Mouse (Mus musculus): ENCODE results near the gene Jazf1. TPM values are rescaled to one million over a fixed set of nuclear protein-coding genes. Genes with fewer than 3 reads are reported as not detected.
A peak's percentile ranks its signal among the peaks of the same experiment; 100 is the strongest.

The Jazf1 gene
- polyA plus RNA-seq, 1 experiment from 2014 or later, result 3.3 TPM

DNA sequence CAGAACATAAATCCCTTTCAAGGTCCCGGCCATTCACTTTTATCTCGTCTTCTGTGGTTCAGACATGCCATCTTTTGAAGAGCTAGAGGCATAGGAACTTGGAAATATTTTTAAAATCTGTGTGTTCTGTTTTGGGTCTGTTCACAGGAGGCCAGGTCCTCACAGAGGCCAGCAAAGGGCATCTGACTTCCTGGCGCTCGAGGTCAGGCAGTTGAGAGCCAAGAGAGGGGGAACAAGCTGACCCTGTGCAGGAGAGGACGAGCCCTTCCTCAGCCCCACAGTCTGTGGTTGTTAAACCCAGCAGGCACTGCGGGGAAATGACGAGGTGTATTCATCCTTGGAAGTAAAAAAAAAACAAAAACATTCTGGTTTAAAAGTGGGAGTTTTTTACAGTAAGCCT lies 303.2 kb downstream of the Jazf1 start:
- H3K4me1 ChIP-seq (ENCODE audit: insufficient read depth), result no peaks in the 10 kb centered on the region
- no peak overlapping the region for H3K27ac ChIP-seq (ENCODE audit: low read depth)
- no peak overlapping the region for H3K4me3 ChIP-seq (ENCODE audit: low read depth, low read length)
- no peak overlapping the region for H3K4me2 ChIP-seq (ENCODE audit: low read depth, low read length)
- H3K9me3 ChIP-seq (ENCODE audit: low read length), result no peaks in the 10 kb centered on the region
- ATAC-seq (no peak), DNase-seq (no peak)
- H3K9ac ChIP-seq (replicated peaks), result no peak overlapping the region
- H3K36me3 ChIP-seq (replicated peaks; ENCODE audit: insufficient read depth, low read length), result peaks cover 65% of the 10 kb centered on the region
- no peaks in the 10 kb centered on the region for H3K27me3 ChIP-seq (ENCODE audit: insufficient read depth, low read length)
- WGBS (ENCODE audit: insufficient replicate concordance), result 62% methylated on average over 7 of the region's 7 CpGs
- no peak for TF ChIP-seq EP300 (IDR thresholded peaks at IDR 0.05; ENCODE audit: low read depth)
- no peak for TF ChIP-seq CTCF (IDR thresholded peaks at IDR 0.05; ENCODE audit: low read depth)

DNA sequence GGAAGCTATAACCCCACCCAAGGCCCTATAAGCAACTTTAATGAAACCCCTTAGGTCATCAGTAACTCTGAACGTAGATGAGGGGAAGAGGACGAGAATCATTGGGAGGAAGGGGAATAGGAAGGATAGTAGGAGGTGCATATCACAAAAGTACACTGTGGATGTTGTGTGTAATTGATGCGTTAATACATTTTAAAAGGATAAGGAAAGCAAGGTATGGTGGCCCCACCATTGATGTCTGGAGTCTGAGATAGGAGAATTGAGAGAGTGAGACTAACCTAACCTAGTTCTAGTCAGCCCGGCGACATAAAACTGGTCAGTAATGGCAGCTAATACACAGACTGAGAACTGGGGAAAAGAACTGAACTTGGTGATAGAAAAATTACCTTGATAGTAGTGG lies 315.6 kb downstream of the Jazf1 start:
- H3K27me3 ChIP-seq (ENCODE audit: insufficient read depth, low read length), result no peaks in the 10 kb centered on the region
- H3K36me3 ChIP-seq (replicated peaks; ENCODE audit: insufficient read depth, low read length), result peaks cover 58% of the 10 kb centered on the region
- H3K9me3 ChIP-seq (ENCODE audit: low read length), result no peaks in the 10 kb centered on the region
- TF ChIP-seq CTCF (IDR thresholded peaks at IDR 0.05; ENCODE audit: low read depth) (no peak), EP300 (IDR thresholded peaks at IDR 0.05; ENCODE audit: low read depth) (no peak)
- no peaks in the 10 kb centered on the region for H3K4me1 ChIP-seq (ENCODE audit: insufficient read depth)
- H3K4me3 ChIP-seq (ENCODE audit: low read depth, low read length), result no peak overlapping the region
- 85% methylated on average over 5 of the region's 5 CpGs for WGBS (ENCODE audit: insufficient replicate concordance)
- no peak for ATAC-seq
- no peak overlapping the region for H3K27ac ChIP-seq (ENCODE audit: low read depth)
- H3K9ac ChIP-seq (replicated peaks), result no peak overlapping the region
- no peak overlapping the region for H3K4me2 ChIP-seq (ENCODE audit: low read depth, low read length)
- no peak for DNase-seq

DNA sequence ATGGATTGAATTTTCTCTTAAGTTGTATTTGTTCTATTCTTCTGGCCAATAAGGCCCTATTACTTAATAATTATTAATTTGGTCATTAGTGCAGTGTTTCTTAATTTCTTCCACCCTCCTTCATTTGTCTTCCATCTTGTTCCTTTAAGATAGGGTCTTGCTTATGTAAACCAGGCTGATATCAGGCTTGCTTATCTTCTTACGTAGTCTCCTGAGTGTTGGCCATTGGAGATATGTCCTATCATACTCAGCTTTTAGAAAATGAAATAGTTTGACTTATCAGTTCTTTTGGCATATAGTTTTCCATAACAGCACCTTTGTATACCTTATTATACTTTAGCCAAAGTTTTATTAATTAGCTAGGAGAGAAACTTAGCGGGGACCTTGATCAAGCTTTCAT lies 333.8 kb downstream of the Jazf1 start:
- TF ChIP-seq EP300 (IDR thresholded peaks at IDR 0.05; ENCODE audit: low read depth) (no peak), CTCF (IDR thresholded peaks at IDR 0.05; ENCODE audit: low read depth) (no peak)
- no peak overlapping the region for H3K9ac ChIP-seq (replicated peaks)
- 73% methylated on average over 2 of the region's 2 CpGs for WGBS (ENCODE audit: insufficient replicate concordance)
- no peak overlapping the region for H3K4me2 ChIP-seq (ENCODE audit: low read depth, low read length)
- no peaks in the 10 kb centered on the region for H3K27me3 ChIP-seq (ENCODE audit: insufficient read depth, low read length)
- peaks cover 62% of the 10 kb centered on the region for H3K36me3 ChIP-seq (replicated peaks; ENCODE audit: insufficient read depth, low read length)
- H3K4me3 ChIP-seq (ENCODE audit: low read depth, low read length), result no peak overlapping the region
- H3K27ac ChIP-seq (ENCODE audit: low read depth), result no peak overlapping the region
- H3K4me1 ChIP-seq (ENCODE audit: insufficient read depth), result no peaks in the 10 kb centered on the region
- no peak for DNase-seq
- ATAC-seq, result no peak
- no peaks in the 10 kb centered on the region for H3K9me3 ChIP-seq (ENCODE audit: low read length)

DNA sequence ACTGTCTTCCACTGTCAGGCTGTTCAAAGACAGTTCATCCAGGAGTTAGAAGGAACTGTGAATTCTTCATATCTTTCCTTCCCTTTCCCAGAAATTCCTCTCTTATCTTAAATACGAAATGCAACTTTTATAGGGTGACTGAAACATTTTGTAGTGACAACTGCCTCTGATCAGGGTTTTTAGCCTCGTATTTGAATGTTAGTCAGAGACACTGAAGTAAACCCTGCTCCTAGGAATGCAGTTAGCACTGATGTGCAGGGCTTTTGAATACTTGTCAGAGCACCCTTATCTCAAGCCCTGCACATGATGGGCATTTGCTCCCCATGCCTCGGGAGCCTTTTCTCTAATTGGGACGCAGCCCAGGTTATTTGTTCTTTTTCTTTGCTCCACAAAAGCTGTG lies 338.1 kb downstream of the Jazf1 start:
- TF ChIP-seq EP300 (IDR thresholded peaks at IDR 0.05; ENCODE audit: low read depth) (no peak), CTCF (IDR thresholded peaks at IDR 0.05; ENCODE audit: low read depth) (no peak)
- no peaks in the 10 kb centered on the region for H3K9me3 ChIP-seq (ENCODE audit: low read length)
- no peak overlapping the region for H3K27ac ChIP-seq (ENCODE audit: low read depth)
- no peak overlapping the region for H3K9ac ChIP-seq (replicated peaks)
- ATAC-seq (no peak), DNase-seq (no peak)
- H3K4me2 ChIP-seq (ENCODE audit: low read depth, low read length), result no peak overlapping the region
- no peaks in the 10 kb centered on the region for H3K4me1 ChIP-seq (ENCODE audit: insufficient read depth)
- 75% methylated on average over 4 of the region's 4 CpGs for WGBS (ENCODE audit: insufficient replicate concordance)
- H3K27me3 ChIP-seq (ENCODE audit: insufficient read depth, low read length), result no peaks in the 10 kb centered on the region
- H3K36me3 ChIP-seq (replicated peaks; ENCODE audit: insufficient read depth, low read length), result peaks cover 61% of the 10 kb centered on the region
- no peak overlapping the region for H3K4me3 ChIP-seq (ENCODE audit: low read depth, low read length)

DNA sequence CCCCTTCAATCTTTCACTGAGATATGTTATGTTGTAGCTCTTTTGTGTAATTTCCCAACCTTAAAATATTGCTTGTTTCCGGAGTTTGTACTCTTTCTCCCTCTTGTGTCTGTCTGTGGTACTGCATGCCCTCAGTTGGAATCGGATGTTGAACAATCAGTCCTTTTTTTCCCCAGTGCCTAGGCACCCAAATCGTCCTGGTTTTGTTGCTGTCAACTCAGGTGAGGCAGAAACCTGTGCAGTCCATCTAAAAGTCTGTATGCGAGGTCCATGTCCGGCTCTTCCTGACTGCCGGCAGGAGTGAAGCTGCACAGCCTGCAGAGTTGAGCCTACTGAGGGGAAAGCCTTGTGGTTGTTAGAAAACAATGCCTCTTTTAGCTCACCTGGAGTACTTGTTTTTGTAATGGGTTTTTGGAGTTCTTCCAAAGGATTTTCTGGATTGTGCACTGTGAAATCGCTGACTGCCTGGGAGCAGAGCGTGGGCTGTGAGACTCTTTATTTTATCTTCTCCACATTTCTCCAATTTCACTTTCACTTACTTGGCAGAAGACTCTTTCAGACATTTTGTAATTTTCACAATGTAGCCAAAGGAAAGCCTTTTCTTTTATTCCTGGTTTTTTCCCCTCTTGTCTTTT lies 343.5 kb downstream of the Jazf1 start:
- peak; percentile 70 for DNase-seq

More for the DNA sequence above, 343.5 kb downstream of the Jazf1 start:
- TF ChIP-seq CTCF (IDR thresholded peaks at IDR 0.05; ENCODE audit: low read depth), result peak; percentile 96
- no peak for TF ChIP-seq EP300 (IDR thresholded peaks at IDR 0.05; ENCODE audit: low read depth)
- peaks cover 50% of the 10 kb centered on the region for H3K36me3 ChIP-seq (replicated peaks; ENCODE audit: insufficient read depth, low read length)
- 0 out of 2 replicates have a peak, but pooled peaks have one; percentile 13 for ATAC-seq
- no peaks in the 10 kb centered on the region for H3K4me1 ChIP-seq (ENCODE audit: insufficient read depth)
- 55% methylated on average over 8 of the region's 8 CpGs for WGBS (ENCODE audit: insufficient replicate concordance)
- no peak overlapping the region for H3K4me3 ChIP-seq (ENCODE audit: low read depth, low read length)
- H3K27me3 ChIP-seq (ENCODE audit: insufficient read depth, low read length), result no peaks in the 10 kb centered on the region
- no peak overlapping the region for H3K4me2 ChIP-seq (ENCODE audit: low read depth, low read length)
- no peak overlapping the region for H3K27ac ChIP-seq (ENCODE audit: low read depth)
- no peaks in the 10 kb centered on the region for H3K9me3 ChIP-seq (ENCODE audit: low read length)
- no peak overlapping the region for H3K9ac ChIP-seq (replicated peaks)

Other genes with a start within 250 kb of the Jazf1 start
- gene Creb5, start 218.6 kb upstream of the Jazf1 start, polyA plus RNA-seq (2015; fragmentation: Nextera tagmentation; extraction: Ambion mirVana), result 0.12 and 0.20 TPM in 2 replicates

Measured in liver, postnatal 0 days (tissue).